Mouse (Mus musculus): ENCODE results near the gene Mpzl3. TPM values are rescaled to one million over a fixed set of nuclear protein-coding genes. Genes with fewer than 3 reads are reported as not detected.

Mpzl3 gene
- total RNA-seq, 4 experiments from 2014 or later = 4.0 to 5.7 (median 5.0) TPM

GRCm38 (mm10) chr9:45042947-45043346 lies 12.0 kb upstream of the Mpzl3 start:
- DNase-seq (ENCODE audit: low spot score in 2 of 2) = no peak

GRCm38 (mm10) chr9:45046973-45047372 lies 8.0 kb upstream of the Mpzl3 start:
- no peak for DNase-seq (ENCODE audit: low spot score in 2 of 2)

- no peak for DNase-seq (ENCODE audit: low spot score in 2 of 2)
Observed at GRCm38 (mm10) chr9:45048511-45048910, 6.5 kb upstream of the Mpzl3 start.

DNA sequence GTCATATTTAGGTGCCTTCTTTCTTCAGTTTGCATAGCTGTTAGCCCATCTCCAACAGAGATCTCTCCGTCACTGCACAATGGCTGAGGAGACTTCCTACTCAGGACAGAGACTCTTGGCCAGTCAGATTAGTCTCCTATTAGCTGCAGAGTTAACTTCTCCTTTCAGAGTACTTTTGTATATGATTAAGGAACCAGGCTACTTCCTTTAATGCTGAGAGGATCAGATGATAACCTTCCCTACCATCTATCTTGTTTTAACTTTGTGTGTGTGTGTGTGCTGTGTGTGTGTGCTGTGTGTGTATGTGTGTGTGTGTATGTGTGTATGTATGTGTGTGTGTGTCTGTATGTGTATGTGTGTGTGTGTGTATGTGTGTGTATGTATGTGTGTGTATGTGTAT lies 5.3 kb upstream of the Mpzl3 start:
- DNase-seq (ENCODE audit: low spot score in 2 of 2) = no peak

DNA sequence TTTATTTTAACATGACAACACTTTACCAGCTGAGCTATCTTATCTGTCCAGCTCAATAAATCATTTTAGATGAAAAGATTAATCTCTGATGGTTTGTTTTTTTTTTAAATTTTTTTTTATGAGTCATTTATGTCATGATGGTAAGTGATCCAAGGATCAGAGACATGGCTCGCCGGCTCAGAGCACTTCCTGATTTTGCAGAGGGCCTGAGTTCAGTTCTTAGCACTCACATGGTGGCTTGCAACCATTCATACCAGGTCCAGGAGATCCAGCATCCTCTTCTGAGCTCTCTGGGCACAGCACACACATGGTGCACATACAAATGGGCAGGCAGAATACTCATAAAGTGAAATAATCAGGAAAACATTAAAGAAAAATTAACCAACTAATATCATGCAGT lies 4.7 kb upstream of the Mpzl3 start:
- no peak for DNase-seq (ENCODE audit: low spot score in 2 of 2)

DNA sequence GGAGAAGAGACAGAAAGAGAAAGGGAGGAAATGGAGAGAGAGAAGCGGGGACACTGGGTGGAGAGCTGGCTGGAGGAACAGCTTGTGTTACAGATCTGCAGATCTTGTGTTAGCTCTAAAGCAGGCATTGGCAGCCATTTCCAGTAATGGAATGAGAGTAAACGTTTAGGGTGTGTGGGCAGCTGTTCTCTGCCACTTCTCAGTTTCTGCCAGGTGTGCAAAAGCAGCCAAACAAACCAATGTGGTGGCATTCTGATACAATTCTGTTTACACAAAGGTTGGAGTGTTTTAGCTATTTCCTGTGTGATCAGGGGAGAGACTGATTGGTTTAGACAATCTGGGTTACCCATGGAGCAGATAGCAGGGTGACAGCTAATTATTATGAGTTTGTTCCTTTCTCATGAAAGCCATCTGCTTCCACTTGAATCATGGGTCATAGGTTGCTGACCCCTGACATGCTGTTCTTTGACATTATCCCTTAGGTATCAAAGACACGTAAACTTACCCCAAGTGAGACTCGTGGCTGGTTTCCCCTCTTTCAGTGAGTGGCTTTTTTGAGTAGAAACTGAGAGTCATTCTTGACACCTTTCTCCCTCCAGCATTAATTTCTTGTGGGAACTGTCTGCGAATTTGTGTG lies 3.4 kb downstream of the Mpzl3 start:
- no peak for DNase-seq (ENCODE audit: low spot score in 2 of 2)

GRCm38 (mm10) chr9:45060151-45060550 lies 5.2 kb downstream of the Mpzl3 start:
- no peak for DNase-seq (ENCODE audit: low spot score in 2 of 2)

DNA sequence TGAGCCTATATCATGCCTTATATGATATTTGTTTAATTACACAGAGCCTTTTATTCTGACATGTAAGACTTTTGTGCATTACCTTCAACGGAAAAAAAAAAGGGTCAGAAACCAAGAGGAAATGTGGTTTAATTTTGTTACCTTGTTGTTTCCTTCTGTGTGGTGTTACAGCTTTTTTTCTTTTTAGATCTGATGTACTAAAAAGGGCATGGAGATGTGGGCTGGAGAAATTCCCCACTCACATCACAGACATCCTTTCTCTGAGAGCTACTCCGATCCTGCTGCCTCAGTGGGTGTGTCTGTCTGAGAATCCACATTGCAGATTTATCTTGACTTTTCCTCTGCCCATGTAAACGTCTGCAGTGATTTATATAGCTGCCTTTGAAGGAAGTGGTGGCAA lies 7.7 kb downstream of the Mpzl3 start:
- no peak for DNase-seq (ENCODE audit: low spot score in 2 of 2)

DNA sequence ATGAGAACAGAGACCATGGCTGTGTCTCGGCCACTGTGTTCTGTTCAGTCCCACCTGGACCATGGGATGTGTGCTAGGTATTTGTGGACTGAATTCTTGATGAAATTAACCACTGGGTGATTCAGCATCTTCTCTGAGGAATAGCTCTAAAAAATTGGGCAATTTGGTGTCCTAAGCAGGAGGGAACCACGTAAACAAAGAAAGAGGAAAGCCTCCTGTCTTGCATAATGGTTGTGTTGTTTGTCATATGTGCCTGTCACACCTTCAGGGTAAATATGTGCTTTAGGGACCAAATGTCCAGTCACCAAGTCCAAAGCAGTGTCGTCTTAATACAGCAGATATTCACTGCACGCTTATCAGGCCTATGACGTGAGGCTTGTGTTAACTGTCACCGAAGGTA lies 9.4 kb downstream of the Mpzl3 start:
- DNase-seq (ENCODE audit: low spot score in 2 of 2) = no peak

DNA sequence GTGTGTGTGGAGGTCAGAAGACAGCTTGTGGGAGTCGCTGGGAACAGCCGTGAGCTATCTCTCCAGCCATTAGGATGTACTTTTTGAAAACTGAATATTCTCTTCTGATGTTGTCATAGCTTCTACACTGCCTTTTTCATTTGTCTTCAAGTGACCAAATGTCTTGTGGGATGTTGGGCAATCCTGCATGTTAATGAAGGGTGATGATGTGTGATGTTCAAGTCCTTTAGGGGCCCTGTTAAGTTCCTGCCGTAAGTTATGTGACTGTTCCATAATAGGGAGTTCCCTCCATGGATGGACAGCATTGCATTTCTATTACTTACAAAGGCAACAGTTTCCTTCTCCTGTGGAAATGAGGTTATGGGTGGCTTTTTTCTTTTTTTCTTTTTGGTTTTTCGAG lies 11.7 kb downstream of the Mpzl3 start:
- DNase-seq (ENCODE audit: low spot score in 2 of 2) = no peak

GRCm38 (mm10) chr9:45071800-45072199 lies 16.8 kb downstream of the Mpzl3 start:
- no peak for DNase-seq (ENCODE audit: low spot score in 2 of 2)

GRCm38 (mm10) chr9:45077859-45078258 lies 22.9 kb downstream of the Mpzl3 start:
- no peak for DNase-seq (ENCODE audit: low spot score in 2 of 2)

- DNase-seq (ENCODE audit: low spot score in 2 of 2) = no peak
Observed at GRCm38 (mm10) chr9:45079011-45079410, 24.0 kb downstream of the Mpzl3 start, which contains the start of gene Jaml. Gene Jaml, plus strand, starts transcription at chr9:45079183.

- DNase-seq (ENCODE audit: low spot score in 2 of 2) = no peak
Observed at GRCm38 (mm10) chr9:45083132-45083531, 28.1 kb downstream of the Mpzl3 start.

DNA sequence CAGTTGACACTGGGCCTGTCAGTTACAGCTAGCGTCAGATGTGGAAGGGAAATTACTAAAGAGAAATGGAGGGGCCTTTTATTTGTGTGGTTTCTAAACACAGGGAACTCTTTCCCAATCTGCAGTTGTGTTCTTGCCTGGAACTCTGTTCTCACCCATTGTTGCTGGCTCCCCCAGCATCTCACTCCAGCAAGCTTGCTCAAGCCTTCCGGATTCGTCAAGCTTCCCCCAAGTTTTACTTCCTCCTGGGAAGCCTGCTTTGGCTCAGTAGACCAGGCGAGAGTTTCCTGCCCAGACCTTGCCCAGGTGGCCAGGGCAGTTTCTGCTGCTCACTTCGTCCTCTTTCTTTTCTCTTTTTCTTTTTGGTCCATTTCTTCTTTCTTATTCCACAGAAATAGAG lies 29.6 kb downstream of the Mpzl3 start:
- no peak for DNase-seq (ENCODE audit: low spot score in 2 of 2)

- no peak for DNase-seq (ENCODE audit: low spot score in 2 of 2)
Observed at GRCm38 (mm10) chr9:45085741-45086690, 31.0 kb downstream of the Mpzl3 start.

DNA sequence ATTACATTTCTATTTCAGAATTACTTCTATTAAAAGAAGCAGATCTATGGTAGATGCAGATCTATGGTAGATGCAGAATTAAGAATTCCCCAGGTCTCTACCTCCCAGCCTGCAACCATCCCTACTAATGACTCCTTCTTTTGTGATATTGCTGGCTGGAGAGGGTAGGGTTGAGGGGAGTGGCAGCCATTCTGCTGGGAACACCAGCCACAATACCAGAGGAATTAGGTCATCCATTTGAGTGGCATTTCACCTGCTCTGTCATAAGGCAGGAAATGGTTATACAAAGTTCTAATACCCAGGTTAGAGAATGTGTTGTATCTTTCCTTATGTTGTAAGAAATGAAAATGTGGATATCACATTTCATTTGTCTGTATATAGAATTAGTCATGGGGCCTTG lies 33.1 kb downstream of the Mpzl3 start:
- DNase-seq (ENCODE audit: low spot score in 2 of 2) = no peak

DNA sequence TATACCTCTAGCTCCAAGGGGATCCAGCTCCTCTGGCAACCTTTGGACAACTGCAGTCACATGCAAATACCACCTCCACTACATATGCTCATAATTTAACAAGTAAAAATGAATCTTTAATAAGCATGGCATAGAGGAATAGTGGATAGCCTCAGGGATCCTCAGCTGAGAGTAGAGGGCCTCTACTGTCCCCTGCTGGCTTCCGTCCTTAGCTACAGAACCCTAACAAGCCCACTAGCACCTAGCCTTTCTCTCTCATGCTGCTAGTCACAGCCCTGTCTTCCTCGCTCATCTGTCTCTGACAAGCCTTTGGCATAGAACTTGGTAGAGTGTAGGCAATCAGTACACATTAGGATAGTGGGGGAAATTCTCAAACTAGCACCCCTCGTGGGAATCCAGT lies 35.8 kb downstream of the Mpzl3 start:
- no peak for DNase-seq (ENCODE audit: low spot score in 2 of 2)

DNA sequence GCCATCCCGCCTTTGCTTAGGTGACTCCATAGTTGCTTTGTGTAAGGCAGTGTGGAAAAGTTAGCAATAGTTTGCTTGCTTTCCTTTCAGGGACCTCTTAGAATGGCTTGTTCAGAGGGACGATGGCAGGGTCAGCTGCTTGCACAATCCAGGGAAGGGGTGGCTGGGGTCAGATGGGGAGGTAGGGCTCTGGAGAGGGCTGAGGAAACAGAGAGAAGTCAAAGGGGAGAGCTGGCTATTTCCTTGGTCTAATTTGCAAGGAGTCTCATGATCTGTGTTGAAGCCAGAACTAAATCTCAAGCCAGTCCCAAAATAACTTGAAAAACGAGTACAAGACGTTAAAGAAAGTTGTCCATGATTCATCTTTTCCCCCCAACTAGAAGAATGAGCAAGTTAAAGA lies 37.7 kb downstream of the Mpzl3 start:
- DNase-seq (ENCODE audit: low spot score in 2 of 2) = no peak

- DNase-seq (ENCODE audit: low spot score in 2 of 2) = no peak
Observed at GRCm38 (mm10) chr9:45095149-45095937, 40.4 kb downstream of the Mpzl3 start.

DNA sequence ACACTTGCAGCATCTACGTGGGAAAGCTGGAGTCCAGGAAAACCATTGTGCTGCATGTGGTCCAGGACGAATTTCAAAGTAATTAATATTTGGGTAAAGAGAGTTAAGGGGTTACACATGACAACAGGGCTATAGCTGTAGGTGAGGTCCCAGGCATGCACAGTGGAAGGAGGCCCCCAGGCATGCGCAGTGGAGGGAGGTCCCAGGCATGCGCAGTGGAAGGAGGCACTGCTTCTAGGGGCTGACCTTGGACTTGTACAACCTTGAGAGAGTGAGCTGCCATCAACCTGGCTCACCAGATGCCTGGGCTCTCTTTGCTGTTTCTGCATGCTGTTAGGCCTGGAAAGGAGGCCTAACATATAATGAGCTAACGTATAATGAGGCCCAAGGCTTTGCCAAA lies 42.9 kb downstream of the Mpzl3 start:
- no peak for DNase-seq (ENCODE audit: low spot score in 2 of 2)

DNA sequence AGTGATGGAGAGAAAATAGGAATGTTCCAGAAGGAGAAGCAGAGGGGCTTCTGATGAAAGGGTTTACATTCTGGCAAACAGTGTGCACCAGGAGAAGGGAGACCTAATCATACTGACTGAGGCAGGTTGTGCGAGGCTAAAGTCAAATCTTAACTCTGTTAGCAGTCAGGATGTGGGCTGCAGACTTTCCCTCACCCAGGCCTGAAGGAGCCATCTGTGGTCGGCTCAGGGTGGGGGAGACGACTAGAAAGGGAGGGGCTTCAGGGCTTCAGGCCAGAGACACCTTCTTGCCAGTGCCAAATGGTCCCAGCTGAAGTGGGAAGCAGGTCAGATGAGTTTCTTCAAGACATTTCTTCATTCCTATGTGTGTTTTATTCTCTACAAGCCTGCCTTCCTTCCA lies 43.4 kb downstream of the Mpzl3 start:
- no peak for DNase-seq (ENCODE audit: low spot score in 2 of 2)

All from left cerebral cortex, adult 8-10 months (tissue).